Mouse (Mus musculus): ENCODE measurements around the gene Car6. TPM values are rescaled to one million over a fixed set of nuclear protein-coding genes. Genes with fewer than 3 reads are reported as not detected.

Car6 gene
- polyA plus RNA-seq, 1 experiment: 0.19 TPM

- H3ac ChIP-seq (ENCODE audit: control insufficient read depth, insufficient read length, low read depth): no peak overlapping the region
These were observed 48.6 kb downstream of the Car6 start for GRCm38 (mm10) chr4:150152483-150152882.

GRCm38 (mm10) chr4:150151045-150151444 lies 50.1 kb downstream of the Car6 start:
- H3K79me2 ChIP-seq (ENCODE audit: control insufficient read depth, insufficient read depth): no peaks in the 10 kb centered on the region
- H3K36me3 ChIP-seq (ENCODE audit: control insufficient read depth, insufficient read depth): no peaks in the 10 kb centered on the region
- no peak overlapping the region for H3ac ChIP-seq (ENCODE audit: control insufficient read depth, insufficient read length, low read depth)
- H3K79me3 ChIP-seq (ENCODE audit: low read depth): no peaks in the 10 kb centered on the region
- peaks cover 21% of the 10 kb centered on the region for H3K27me3 ChIP-seq (ENCODE audit: control insufficient read depth, insufficient read depth, insufficient read length)
- no peak for TF ChIP-seq USF1 (IDR thresholded peaks at IDR 0.05; ENCODE audit: low read depth)
- H3K4me3 ChIP-seq (ENCODE audit: insufficient read depth, poor library complexity, severe bottlenecking): no peak overlapping the region

More at GRCm38 (mm10) chr4:150152483-150152882, 48.6 kb downstream of the Car6 start:
- no peaks in the 10 kb centered on the region for H3K79me2 ChIP-seq (ENCODE audit: control insufficient read depth, insufficient read depth)
- no peaks in the 10 kb centered on the region for H3K36me3 ChIP-seq (ENCODE audit: control insufficient read depth, insufficient read depth)
- peaks cover 24% of the 10 kb centered on the region for H3K27me3 ChIP-seq (ENCODE audit: control insufficient read depth, insufficient read depth, insufficient read length)
- TF ChIP-seq CTCF (IDR thresholded peaks at IDR 0.05; ENCODE audit: control insufficient read depth, insufficient read depth, insufficient read length): no peak
- no peak for TF ChIP-seq CEBPB (IDR thresholded peaks at IDR 0.05; ENCODE audit: low read depth)
- TF ChIP-seq MYOG (IDR thresholded peaks at IDR 0.05; ENCODE audit: control insufficient read depth, extremely low read depth, insufficient read length): no peak
- no peak for TF ChIP-seq MAX (IDR thresholded peaks at IDR 0.05)
- TF ChIP-seq MYOD1 (IDR thresholded peaks at IDR 0.05; ENCODE audit: control insufficient read depth, insufficient read length, low read depth): no peak
- TF ChIP-seq USF1 (IDR thresholded peaks at IDR 0.05; ENCODE audit: low read depth): no peak
- TF ChIP-seq FOSL1 (IDR thresholded peaks at IDR 0.05; ENCODE audit: insufficient read depth, low read length, poor library complexity, severe bottlenecking): no peak
- H3K4me3 ChIP-seq (ENCODE audit: insufficient read depth, poor library complexity, severe bottlenecking): no peak overlapping the region
- no peaks in the 10 kb centered on the region for H3K79me3 ChIP-seq (ENCODE audit: low read depth)

GRCm38 (mm10) chr4:150146286-150146685 lies 54.8 kb downstream of the Car6 start:
- H3K79me3 ChIP-seq (ENCODE audit: low read depth): no peaks in the 10 kb centered on the region
- TF ChIP-seq MYOG (IDR thresholded peaks at IDR 0.05; ENCODE audit: control insufficient read depth, extremely low read depth, insufficient read length): no peak
- TF ChIP-seq CEBPB (IDR thresholded peaks at IDR 0.05; ENCODE audit: low read depth): peak; percentile 79
- peaks cover 4% of the 10 kb centered on the region for H3K27me3 ChIP-seq (ENCODE audit: control insufficient read depth, insufficient read depth, insufficient read length)
- H3K4me3 ChIP-seq (ENCODE audit: insufficient read depth, poor library complexity, severe bottlenecking): no peak overlapping the region
- H3ac ChIP-seq (ENCODE audit: control insufficient read depth, insufficient read length, low read depth): no peak overlapping the region
- H3K36me3 ChIP-seq (ENCODE audit: control insufficient read depth, insufficient read depth): no peaks in the 10 kb centered on the region
- no peaks in the 10 kb centered on the region for H3K79me2 ChIP-seq (ENCODE audit: control insufficient read depth, insufficient read depth)

DNA sequence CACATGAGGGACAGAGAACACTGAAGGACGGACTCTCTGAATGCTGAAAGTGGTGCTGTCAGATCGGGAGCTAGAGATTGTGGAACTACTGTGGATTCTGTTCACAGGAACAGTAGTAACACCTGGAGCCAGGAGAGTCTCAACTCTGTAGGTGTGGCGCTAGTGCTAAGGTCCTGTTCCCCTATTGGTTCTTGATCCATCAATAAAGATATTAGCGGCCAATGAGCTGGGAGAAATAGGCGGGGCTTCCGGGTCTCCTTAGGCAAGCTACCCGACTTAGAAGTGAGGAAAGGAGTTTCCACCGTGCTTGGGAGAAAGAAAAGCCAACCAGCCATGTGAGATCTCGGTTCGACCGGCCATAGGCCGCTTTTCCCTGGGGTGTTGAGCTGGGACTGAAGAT lies 56.9 kb downstream of the Car6 start:
- Histone ChIP-seq H3ac (ENCODE audit: control insufficient read depth, insufficient read length, low read depth) (no peak overlapping the region), H3K4me3 (ENCODE audit: insufficient read depth, poor library complexity, severe bottlenecking) (no peak overlapping the region), H3K36me3 (ENCODE audit: control insufficient read depth, insufficient read depth) (no peaks in the 10 kb centered on the region), H3K27me3 (ENCODE audit: control insufficient read depth, insufficient read depth, insufficient read length) (peaks cover 4% of the 10 kb centered on the region), H3K79me2 (ENCODE audit: control insufficient read depth, insufficient read depth) (no peaks in the 10 kb centered on the region), H3K79me3 (ENCODE audit: low read depth) (no peaks in the 10 kb centered on the region)
- TF ChIP-seq CEBPB (IDR thresholded peaks at IDR 0.05; ENCODE audit: low read depth) (no peak), MYOD1 (IDR thresholded peaks at IDR 0.05; ENCODE audit: control insufficient read depth, insufficient read length, low read depth) (no peak), MAX (IDR thresholded peaks at IDR 0.05) (no peak), USF1 (IDR thresholded peaks at IDR 0.05; ENCODE audit: low read depth) (no peak), MYOG (IDR thresholded peaks at IDR 0.05; ENCODE audit: control insufficient read depth, extremely low read depth, insufficient read length) (no peak), CTCF (IDR thresholded peaks at IDR 0.05; ENCODE audit: control insufficient read depth, insufficient read depth, insufficient read length) (no peak), FOSL1 (IDR thresholded peaks at IDR 0.05; ENCODE audit: insufficient read depth, low read length, poor library complexity, severe bottlenecking) (no peak)

DNA sequence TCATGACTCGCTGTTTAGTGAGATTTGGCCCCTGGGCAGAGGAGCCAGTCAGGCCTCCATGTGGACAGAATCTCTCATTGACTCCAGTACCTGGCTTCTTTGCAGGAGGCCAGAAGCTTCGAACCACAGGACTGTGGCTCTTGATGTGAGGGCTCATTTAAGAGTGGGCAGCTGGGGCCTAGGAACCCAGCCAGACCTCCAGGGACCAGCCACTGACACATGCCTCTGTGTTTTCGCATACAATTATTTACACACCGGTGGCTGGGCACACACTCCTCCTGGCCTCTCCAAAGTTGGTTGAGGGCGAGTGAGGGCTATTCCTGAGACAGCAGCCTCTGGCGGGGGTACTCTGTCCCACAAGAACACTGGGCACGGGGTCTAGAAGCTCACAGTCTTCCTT lies 60.8 kb downstream of the Car6 start:
- Histone ChIP-seq H3K79me3 (ENCODE audit: low read depth) (no peaks in the 10 kb centered on the region), H3ac (ENCODE audit: control insufficient read depth, insufficient read length, low read depth) (no peak overlapping the region), H3K27me3 (ENCODE audit: control insufficient read depth, insufficient read depth, insufficient read length) (no peaks in the 10 kb centered on the region), H3K36me3 (ENCODE audit: control insufficient read depth, insufficient read depth) (no peaks in the 10 kb centered on the region), H3K4me3 (ENCODE audit: insufficient read depth, poor library complexity, severe bottlenecking) (no peak overlapping the region), H3K79me2 (ENCODE audit: control insufficient read depth, insufficient read depth) (no peaks in the 10 kb centered on the region)
- TF ChIP-seq CTCF (IDR thresholded peaks at IDR 0.05; ENCODE audit: control insufficient read depth, insufficient read depth, insufficient read length): no peak
- TF ChIP-seq FOSL1 (IDR thresholded peaks at IDR 0.05; ENCODE audit: insufficient read depth, low read length, poor library complexity, severe bottlenecking): no peak
- TF ChIP-seq CEBPB (IDR thresholded peaks at IDR 0.05; ENCODE audit: low read depth): no peak
- no peak for TF ChIP-seq MYOD1 (IDR thresholded peaks at IDR 0.05; ENCODE audit: control insufficient read depth, insufficient read length, low read depth)
- no peak for TF ChIP-seq USF1 (IDR thresholded peaks at IDR 0.05; ENCODE audit: low read depth)
- no peak for TF ChIP-seq MYOG (IDR thresholded peaks at IDR 0.05; ENCODE audit: control insufficient read depth, extremely low read depth, insufficient read length)
- no peak for TF ChIP-seq MAX (IDR thresholded peaks at IDR 0.05)

DNA sequence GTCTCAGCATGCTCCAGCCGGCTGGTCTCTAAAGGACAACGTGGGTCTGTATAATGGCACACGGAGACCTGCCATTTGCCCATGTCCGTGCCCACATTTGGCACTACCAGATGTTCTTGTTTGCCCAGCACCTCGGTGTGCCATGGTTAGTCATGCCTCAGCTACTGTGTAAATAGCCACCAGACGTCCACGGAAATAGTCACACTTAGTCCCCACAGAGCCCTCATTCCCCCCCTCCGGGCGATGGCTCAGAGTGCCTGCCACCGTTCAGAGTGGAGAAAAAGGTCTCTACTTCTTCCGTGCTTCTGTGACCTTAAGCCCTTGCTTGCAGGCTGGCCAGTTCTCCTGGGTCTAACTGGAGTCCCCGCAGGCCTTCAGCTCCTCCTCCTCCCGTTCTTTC lies 62.0 kb downstream of the Car6 start:
- Histone ChIP-seq H3ac (ENCODE audit: control insufficient read depth, insufficient read length, low read depth) (no peak overlapping the region), H3K27me3 (ENCODE audit: control insufficient read depth, insufficient read depth, insufficient read length) (no peaks in the 10 kb centered on the region), H3K4me3 (ENCODE audit: insufficient read depth, poor library complexity, severe bottlenecking) (no peak overlapping the region), H3K79me2 (ENCODE audit: control insufficient read depth, insufficient read depth) (no peaks in the 10 kb centered on the region), H3K79me3 (ENCODE audit: low read depth) (no peaks in the 10 kb centered on the region), H3K36me3 (ENCODE audit: control insufficient read depth, insufficient read depth) (no peaks in the 10 kb centered on the region)
- TF ChIP-seq MAX (IDR thresholded peaks at IDR 0.05): no peak
- no peak for TF ChIP-seq FOSL1 (IDR thresholded peaks at IDR 0.05; ENCODE audit: insufficient read depth, low read length, poor library complexity, severe bottlenecking)
- no peak for TF ChIP-seq CTCF (IDR thresholded peaks at IDR 0.05; ENCODE audit: control insufficient read depth, insufficient read depth, insufficient read length)
- TF ChIP-seq MYOD1 (IDR thresholded peaks at IDR 0.05; ENCODE audit: control insufficient read depth, insufficient read length, low read depth): no peak
- TF ChIP-seq MYOG (IDR thresholded peaks at IDR 0.05; ENCODE audit: control insufficient read depth, extremely low read depth, insufficient read length): no peak
- no peak for TF ChIP-seq USF1 (IDR thresholded peaks at IDR 0.05; ENCODE audit: low read depth)
- no peak for TF ChIP-seq CEBPB (IDR thresholded peaks at IDR 0.05; ENCODE audit: low read depth)
